Mouse (Mus musculus): Measurements from ENCODE around the gene Ciapin1.

DNA sequence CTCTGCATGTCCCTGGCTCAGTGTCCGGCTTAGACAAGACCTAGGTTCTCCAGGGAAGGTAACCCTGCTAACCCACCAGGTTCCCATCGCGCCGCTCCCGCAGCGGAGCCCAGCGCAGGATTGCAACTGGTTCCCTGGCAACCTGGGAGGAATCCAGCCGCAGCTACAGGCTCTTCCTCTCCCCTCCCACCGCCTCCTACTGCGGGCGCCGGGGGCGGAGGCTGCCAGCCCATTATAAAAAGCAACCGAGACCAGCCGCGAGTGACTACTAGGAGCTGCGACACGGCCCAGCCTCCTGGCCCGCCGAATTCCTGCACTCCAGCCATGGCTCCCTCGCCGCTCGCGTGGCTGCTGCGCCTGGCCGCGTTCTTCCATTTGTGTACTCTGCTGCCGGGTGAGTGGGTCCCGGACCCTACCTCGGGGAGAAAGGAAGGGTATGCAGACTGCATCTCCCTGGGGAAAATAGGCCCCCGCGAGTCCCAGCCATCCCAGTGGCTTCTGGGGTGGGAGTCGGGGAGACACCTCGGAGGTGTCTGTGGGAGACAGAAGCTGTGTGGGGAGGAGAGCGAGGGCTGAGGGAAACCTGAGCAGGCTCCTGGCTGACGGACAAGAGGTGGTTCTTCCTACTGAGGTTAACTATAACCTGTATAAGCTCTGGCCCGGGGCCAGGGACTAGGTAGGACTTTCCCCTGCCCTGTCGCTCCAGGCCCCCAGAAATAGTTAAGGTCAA lies 66.1 kb downstream of the Ciapin1 start, which contains the start of gene Cx3cl1:
- TF ChIP-seq CTCF (IDR thresholded peaks at IDR 0.05; ENCODE audit: insufficient read depth, low read length) (no peak), POLR2A (IDR thresholded peaks at IDR 0.05; ENCODE audit: borderline replicate concordance, extremely low read depth, low read depth, low read length) (peak; percentile 94; the same call in 1 of the 2 replicates)

Measured in lung, adult 2 months (tissue).